Mouse (Mus musculus) forebrain, embryonic 10.5 days (tissue): ENCODE results near the gene Fopnl. TPM values are rescaled to one million over a fixed set of nuclear protein-coding genes. Genes with fewer than 3 reads are reported as not detected.

Source experiments
- DNase-seq: peaks from one replicate; pipeline ENCODE4 v3.0.0-alpha.2; 2017; ENCODE audit warnings: low spot score; ENCODE audit errors: extremely low spot score
- H3K27ac ChIP-seq: fragments of 300-500 bp; sonication (generic); 2 replicates; pipeline ENCODE4 v1.5.1; 2016; ENCODE audit warnings: mild to moderate bottlenecking
- H3K27me3 ChIP-seq: fragments of 300-500 bp; sonication (generic); 2 replicates; pipeline ENCODE4 v1.6.1; 2016; ENCODE audit warnings: mild to moderate bottlenecking; ENCODE audit not compliant: poor library complexity, severe bottlenecking
- H3K36me3 ChIP-seq: fragments of 300-500 bp; sonication (generic); replicated peaks from 2 replicates; pipeline ENCODE4 v1.6.1; 2016; ENCODE audit warnings: mild to moderate bottlenecking, moderate library complexity
- H3K4me1 ChIP-seq: fragments of 300-500 bp; sonication (generic); 2 replicates; pipeline ENCODE4 v1.6.1; 2016
- H3K4me3 ChIP-seq: fragments of 300-500 bp; sonication (generic); 2 replicates; pipeline ENCODE4 v1.5.1; 2016; ENCODE audit warnings: mild to moderate bottlenecking, moderate library complexity
- H3K9me3 ChIP-seq: fragments of 300-500 bp; sonication (generic); 2 replicates; pipeline ENCODE4 v1.6.1; 2016; ENCODE audit warnings: mild to moderate bottlenecking, moderate library complexity
- WGBS: fragments of 180-500 bp; shearing (Covaris S2); methylation state at CpG from one replicate; pipeline ENCODE4 v1.1.7; 2016; 5-methylcytosine and 5-hydroxymethylcytosine counted together
- polyA plus RNA-seq: library from polyadenylated mRNA; unstranded; fragments of >200 nt; fragmentation: Nextera tagmentation; extraction: Ambion mirVana; gene quantifications from 2 replicates; pipeline ENCODE4 v1.2.1, GENCODE M21; 2016

Gene Fopnl
- polyA plus RNA-seq, 1 experiment from 2014 or later = 149 TPM

- DNase-seq = no peak
- H3K4me3 ChIP-seq = no peak overlapping the region
Measured at GRCm38 (mm10) chr16:14351571-14351970, 34.4 kb upstream of the Fopnl start.

GRCm38 (mm10) chr16:14344967-14345366 is 27.8 kb upstream of the Fopnl start:
- H3K27me3 ChIP-seq = no peaks in the 10 kb centered on the region
- H3K4me3 ChIP-seq = no peak overlapping the region
- no peak overlapping the region for H3K27ac ChIP-seq
- DNase-seq = no peak
- 72% methylated on average over 3 of the region's 3 CpGs for WGBS
- no peaks in the 10 kb centered on the region for H3K4me1 ChIP-seq
- H3K36me3 ChIP-seq = no peaks in the 10 kb centered on the region
- no peaks in the 10 kb centered on the region for H3K9me3 ChIP-seq

More at GRCm38 (mm10) chr16:14351571-14351970, 34.4 kb upstream of the Fopnl start:
- Histone ChIP-seq H3K4me1 (no peaks in the 10 kb centered on the region), H3K27ac (no peak overlapping the region), H3K36me3 (no peaks in the 10 kb centered on the region), H3K9me3 (no peaks in the 10 kb centered on the region), H3K27me3 (no peaks in the 10 kb centered on the region)

- Histone ChIP-seq H3K27ac (no peak overlapping the region), H3K36me3 (no peaks in the 10 kb centered on the region), H3K4me1 (no peaks in the 10 kb centered on the region), H3K27me3 (no peaks in the 10 kb centered on the region), H3K9me3 (no peaks in the 10 kb centered on the region), H3K4me3 (no peak overlapping the region)
- DNase-seq = no peak
- 65% methylated on average over 1 of the region's 1 CpGs for WGBS
Measured at GRCm38 (mm10) chr16:14328156-14328555, 11.0 kb upstream of the Fopnl start.

GRCm38 (mm10) chr16:14320494-14320893 is 3.3 kb upstream of the Fopnl start:
- WGBS = 54% methylated on average over 1 of the region's 1 CpGs
- H3K27ac ChIP-seq = no peak overlapping the region
- no peak overlapping the region for H3K4me3 ChIP-seq
- peaks cover 11% of the 10 kb centered on the region for H3K4me1 ChIP-seq
- no peaks in the 10 kb centered on the region for H3K27me3 ChIP-seq
- H3K9me3 ChIP-seq = no peaks in the 10 kb centered on the region
- no peaks in the 10 kb centered on the region for H3K36me3 ChIP-seq
- DNase-seq = no peak

- 84% methylated on average over 3 of the region's 3 CpGs for WGBS
- Histone ChIP-seq H3K4me3 (no peak overlapping the region), H3K36me3 (peaks cover 2% of the 10 kb centered on the region; the same call in 1 of the 2 replicates), H3K4me1 (peaks cover 13% of the 10 kb centered on the region), H3K27me3 (no peaks in the 10 kb centered on the region), H3K27ac (no peak overlapping the region), H3K9me3 (no peaks in the 10 kb centered on the region)
- DNase-seq = no peak
Measured at GRCm38 (mm10) chr16:14319681-14320080, 2.5 kb upstream of the Fopnl start.

- DNase-seq = no peak
- Histone ChIP-seq H3K4me3 (no peak overlapping the region), H3K36me3 (peaks cover 63% of the 10 kb centered on the region), H3K27ac (no peak overlapping the region), H3K27me3 (no peaks in the 10 kb centered on the region), H3K9me3 (no peaks in the 10 kb centered on the region), H3K4me1 (peaks cover 13% of the 10 kb centered on the region)
- WGBS = 91% methylated on average over 7 of the region's 7 CpGs
Measured at GRCm38 (mm10) chr16:14312914-14313313, 4.3 kb downstream of the Fopnl start.

- H3K27me3 ChIP-seq = no peaks in the 10 kb centered on the region
- H3K27ac ChIP-seq = no peak overlapping the region
- H3K4me1 ChIP-seq = peaks cover 10% of the 10 kb centered on the region
- no peak overlapping the region for H3K4me3 ChIP-seq
- WGBS = 49% methylated on average over 6 of the region's 6 CpGs
- no peak for DNase-seq
- H3K9me3 ChIP-seq = no peaks in the 10 kb centered on the region
- peaks cover 79% of the 10 kb centered on the region for H3K36me3 ChIP-seq
Measured at GRCm38 (mm10) chr16:14311371-14311770, 5.8 kb downstream of the Fopnl start.

- Histone ChIP-seq H3K36me3 (peaks cover 91% of the 10 kb centered on the region), H3K27ac (no peak overlapping the region), H3K4me1 (no peaks in the 10 kb centered on the region), H3K27me3 (no peaks in the 10 kb centered on the region), H3K4me3 (no peak overlapping the region), H3K9me3 (no peaks in the 10 kb centered on the region)
- WGBS = 90% methylated on average over 3 of the region's 3 CpGs
- DNase-seq = no peak
Measured at GRCm38 (mm10) chr16:14309833-14310232, 7.4 kb downstream of the Fopnl start.

- Histone ChIP-seq H3K27ac (no peak overlapping the region), H3K9me3 (no peaks in the 10 kb centered on the region), H3K27me3 (no peaks in the 10 kb centered on the region), H3K4me1 (no peaks in the 10 kb centered on the region), H3K36me3 (peaks cover 93% of the 10 kb centered on the region), H3K4me3 (no peak overlapping the region)
- DNase-seq = no peak
- WGBS = 91% methylated on average over 6 of the region's 6 CpGs
Measured at GRCm38 (mm10) chr16:14308245-14309073, 8.7 kb downstream of the Fopnl start.

GRCm38 (mm10) chr16:14307373-14307772 is 9.8 kb downstream of the Fopnl start:
- WGBS = 90% methylated on average over 1 of the region's 1 CpGs
- H3K4me1 ChIP-seq = no peaks in the 10 kb centered on the region
- H3K9me3 ChIP-seq = no peaks in the 10 kb centered on the region
- H3K36me3 ChIP-seq = peaks cover 93% of the 10 kb centered on the region
- no peak overlapping the region for H3K4me3 ChIP-seq
- no peaks in the 10 kb centered on the region for H3K27me3 ChIP-seq
- H3K27ac ChIP-seq = no peak overlapping the region
- no peak for DNase-seq

GRCm38 (mm10) chr16:14306451-14306850 is 10.8 kb downstream of the Fopnl start:
- H3K27me3 ChIP-seq = no peaks in the 10 kb centered on the region
- H3K4me1 ChIP-seq = no peaks in the 10 kb centered on the region
- DNase-seq = peak; percentile 1
- H3K36me3 ChIP-seq = peaks cover 93% of the 10 kb centered on the region
- no peak overlapping the region for H3K4me3 ChIP-seq
- 92% methylated on average over 1 of the region's 1 CpGs for WGBS
- H3K9me3 ChIP-seq = no peaks in the 10 kb centered on the region
- H3K27ac ChIP-seq = no peak overlapping the region

- 90% methylated on average over 3 of the region's 3 CpGs for WGBS
- Histone ChIP-seq H3K4me1 (no peaks in the 10 kb centered on the region), H3K36me3 (peaks cover 93% of the 10 kb centered on the region), H3K27ac (no peak overlapping the region), H3K27me3 (no peaks in the 10 kb centered on the region), H3K9me3 (no peaks in the 10 kb centered on the region), H3K4me3 (no peak overlapping the region)
- DNase-seq = peak; percentile 6
Measured at GRCm38 (mm10) chr16:14304791-14305190, 12.4 kb downstream of the Fopnl start.

- Histone ChIP-seq H3K4me3 (no peak overlapping the region), H3K36me3 (peaks cover 95% of the 10 kb centered on the region), H3K27ac (no peak overlapping the region), H3K27me3 (no peaks in the 10 kb centered on the region), H3K9me3 (no peaks in the 10 kb centered on the region), H3K4me1 (no peaks in the 10 kb centered on the region)
- peak; percentile 14 for DNase-seq
- WGBS = 86% methylated on average over 7 of the region's 7 CpGs
Measured at GRCm38 (mm10) chr16:14303676-14304075, 13.5 kb downstream of the Fopnl start.
